Comparison of ENCODE assay signal across 23 mouse cellular contexts in the genomic region with DNA sequence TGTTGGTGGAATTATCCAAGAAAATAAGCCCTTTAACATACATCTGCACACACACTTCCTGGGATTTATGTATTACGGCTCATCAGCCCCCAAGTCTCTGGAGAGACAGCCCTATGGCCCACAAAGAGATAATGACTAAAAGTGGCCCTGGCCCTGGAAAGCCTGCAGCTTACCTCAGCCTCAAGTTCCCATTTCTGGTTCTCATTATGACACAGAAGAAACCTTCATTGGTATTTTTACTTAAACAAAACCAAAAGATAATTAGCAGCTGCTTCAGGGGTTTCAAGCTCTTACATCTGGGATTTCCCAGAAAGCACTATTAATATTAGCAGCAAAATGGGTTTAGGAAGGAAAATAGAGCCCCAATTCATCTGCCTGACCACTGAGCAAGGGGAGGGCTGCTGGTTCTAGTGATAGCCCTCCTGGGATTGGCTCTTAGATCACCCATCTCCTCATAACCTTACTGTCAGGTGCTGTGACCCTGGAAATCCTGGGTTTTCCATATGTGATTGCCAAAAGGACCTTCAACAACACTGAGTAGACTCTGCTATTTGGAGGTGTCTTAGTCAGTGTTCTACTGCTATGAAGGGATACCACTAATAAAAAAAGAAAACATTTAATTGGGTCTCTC.
"Had no signal": no experiment of that assay in that cellular context is flagged by ENCODE, and none has a peak within 500 bp of the region (broad histone marks: within the 10 kb centered on the region; RNA-seq: fewer than 3 reads in every experiment).

No protein-coding gene starts in this region.

- H3K27me3 ChIP-seq: heart, embryonic 13.5 days; heart, embryonic 15.5 days; hindbrain, embryonic 13.5 days; hindbrain, embryonic 15.5 days; kidney, embryonic 15.5 days; limb, embryonic 12.5 days had no signal

- H3K27ac ChIP-seq: heart, adult 2 months; heart, embryonic 13.5 days; heart, embryonic 15.5 days; hindbrain, embryonic 13.5 days; hindbrain, embryonic 15.5 days; hindbrain, postnatal 0 days; kidney, embryonic 15.5 days; kidney, postnatal 0 days; left cerebral cortex, adult 2 months; limb, embryonic 10.5 days; limb, embryonic 12.5 days had no signal

- H3K4me1 ChIP-seq: hindbrain, embryonic 13.5 days; hindbrain, embryonic 15.5 days; kidney, embryonic 15.5 days; limb, embryonic 12.5 days had no signal

- H3K36me3 ChIP-seq: heart, embryonic 13.5 days; heart, embryonic 15.5 days; hindbrain, embryonic 13.5 days; hindbrain, embryonic 15.5 days; kidney, embryonic 15.5 days; limb, embryonic 10.5 days; limb, embryonic 12.5 days had no signal

- H3K9ac ChIP-seq: heart, embryonic 13.5 days; heart, embryonic 15.5 days; hindbrain, embryonic 13.5 days; hindbrain, embryonic 15.5 days; kidney, embryonic 15.5 days; limb, embryonic 12.5 days had no signal

- H3K4me3 ChIP-seq: heart, adult 2 months; heart, embryonic 13.5 days; heart, embryonic 15.5 days; hindbrain, embryonic 13.5 days; hindbrain, embryonic 15.5 days; kidney, embryonic 15.5 days; left cerebral cortex, adult 2 months; limb, embryonic 10.5 days; limb, embryonic 12.5 days had no signal

- DNase-seq: gastrocnemius, postnatal 14 days; gastrocnemius, postnatal 36 days; heart, adult 11 months; heart, adult 2 months; heart, postnatal 14 days; heart, postnatal 36 days; kidney, adult 11 months; kidney, adult 2 months; kidney, adult 9 months; kidney, postnatal 14 days; kidney, postnatal 36 days; liver had no signal

- H3K9me3 ChIP-seq: heart, embryonic 13.5 days; heart, embryonic 15.5 days; hindbrain, embryonic 13.5 days; hindbrain, embryonic 15.5 days; kidney, embryonic 15.5 days; limb, embryonic 10.5 days; limb, embryonic 12.5 days had no signal

- ATAC-seq: hindbrain, postnatal 0 days; intestine, embryonic 16.5 days had no signal
